Mouse (Mus musculus): Measurements from ENCODE around the gene Rcan2.

GRCm38 (mm10) chr17:43901474-43901873 is 100.3 kb downstream of the Rcan2 start:
- TF ChIP-seq CTCF (IDR thresholded peaks at IDR 0.05; ENCODE audit: extremely low read depth, insufficient read length, insufficient replicate concordance, low read depth, low read length) = no peak
- TF ChIP-seq POLR2A (IDR thresholded peaks at IDR 0.05; ENCODE audit: low read depth, low read length) = no peak
